Mouse (Mus musculus) central nervous system, embryonic 18 days (tissue): ENCODE data around the gene Tcf25. TPM values are rescaled to one million over a fixed set of nuclear protein-coding genes. Genes with fewer than 3 reads are reported as not detected.

Source experiments
- polyA plus RNA-seq: library from polyadenylated mRNA; depleted of rRNA; stranded (reverse); fragments of >200 nt; gene quantifications from 2 replicates; pipeline ENCODE4 v1.2.3, GENCODE M21; 2012; rRNA removed

Gene Tcf25
- 365 and 387 TPM in 2 replicates for polyA plus RNA-seq

DNA sequence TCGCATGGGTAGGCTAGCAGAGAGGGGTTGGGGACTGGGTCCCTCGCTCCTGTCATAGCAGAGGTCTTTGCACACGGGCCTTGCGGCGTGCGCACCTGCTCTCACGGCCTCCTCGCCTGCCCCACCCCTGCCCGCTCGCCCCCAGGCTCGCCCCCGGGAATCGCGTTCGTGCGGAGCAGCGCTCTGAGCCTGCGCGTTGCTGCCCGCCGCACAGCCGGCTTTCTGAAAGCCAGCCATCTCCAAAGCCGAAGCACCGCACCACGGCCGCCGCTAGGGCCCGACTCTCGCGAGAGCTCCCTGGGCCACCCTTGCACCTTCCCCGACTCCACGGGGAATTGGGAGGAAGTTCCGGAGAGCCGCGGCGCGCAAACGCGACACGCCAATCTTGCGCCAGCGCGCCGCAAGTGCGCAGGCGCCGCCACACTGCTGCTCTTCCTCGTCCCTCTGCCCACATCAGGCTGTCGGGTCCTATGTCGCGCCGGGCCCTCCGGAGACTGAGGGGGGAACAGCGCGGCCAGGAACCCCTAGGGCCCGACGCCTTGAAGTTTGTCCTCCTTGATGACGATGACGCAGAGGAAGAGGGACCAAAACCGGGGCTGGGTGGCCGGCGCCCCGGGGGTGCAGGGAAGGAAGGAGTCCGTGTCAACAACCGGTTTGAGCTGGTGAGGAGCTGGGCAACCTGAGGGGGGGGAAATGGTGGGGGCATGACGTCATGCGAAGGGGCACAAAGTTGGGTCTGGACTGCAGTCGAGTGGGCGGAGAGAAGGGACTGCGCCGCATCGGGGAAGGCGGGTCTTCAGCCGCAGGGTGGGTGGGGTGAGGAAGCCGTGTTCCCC is at the start of gene Tcf25:
TSS of gene Tcf25 (plus strand) at position 351 of the 836 bp plus-strand sequence.

DNA sequence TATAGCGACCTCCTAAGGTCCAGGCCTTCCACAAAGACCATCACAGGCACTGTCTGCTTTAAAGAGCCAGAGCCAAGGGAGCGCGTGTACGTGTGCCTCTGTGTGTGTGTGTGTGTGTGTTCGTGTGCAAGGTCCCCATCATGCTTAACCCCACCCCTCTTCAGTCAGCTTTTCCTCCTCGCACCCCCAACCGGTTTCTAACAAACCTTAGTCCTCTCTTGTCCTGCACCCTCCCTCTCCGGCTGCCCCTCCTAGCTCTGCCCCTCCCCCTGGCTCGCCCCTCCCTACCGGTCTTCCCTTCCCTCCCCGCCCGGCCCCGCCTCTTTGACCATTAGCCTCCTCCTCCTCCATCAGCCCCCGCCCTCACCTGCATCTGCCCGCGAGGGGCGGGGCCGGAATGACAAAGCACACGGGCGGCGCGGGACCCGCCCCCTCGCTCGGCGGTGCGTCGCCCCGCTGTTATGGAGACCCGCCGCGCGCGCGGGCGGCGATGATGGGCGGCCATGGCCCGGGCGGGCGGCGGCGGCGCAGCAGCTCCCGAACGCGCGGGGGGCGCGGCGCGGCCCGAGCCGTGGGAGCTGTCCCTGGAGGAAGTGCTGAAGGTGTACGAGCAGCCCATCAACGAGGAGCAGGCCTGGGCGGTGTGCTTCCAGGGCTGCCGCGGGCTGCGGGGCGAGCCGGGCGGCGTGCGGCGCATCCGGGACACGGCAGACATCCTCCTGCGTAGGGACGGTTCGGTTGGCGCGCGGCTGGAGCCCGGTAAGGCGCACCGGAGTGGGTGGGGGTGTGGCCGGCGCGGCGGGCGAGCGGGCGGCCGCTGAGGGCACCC is 41.1 kb upstream of the Tcf25 start, which contains the start of gene Spire2:
TSS of gene Spire2 (plus strand) at position 452 of the 829 bp plus-strand sequence.

DNA sequence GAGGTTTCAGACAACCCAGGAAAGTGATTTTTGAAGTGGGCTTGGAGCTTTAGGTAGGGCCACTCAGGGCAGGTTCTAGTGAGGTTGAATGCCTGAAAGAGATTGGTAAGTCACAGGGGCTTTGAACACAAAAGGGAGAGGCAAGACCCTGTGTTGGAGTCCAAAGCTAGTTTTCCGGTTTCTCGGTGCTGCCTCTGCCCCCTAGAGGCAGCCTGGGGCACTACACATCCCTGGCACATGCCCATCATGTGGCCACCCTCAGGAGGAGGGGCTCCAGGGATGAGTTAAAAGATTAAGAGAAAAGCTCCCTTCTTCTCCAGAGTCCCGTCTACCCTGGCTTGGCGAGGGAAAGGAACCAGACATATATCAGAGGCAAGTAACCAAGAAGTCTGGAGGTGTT is 33.2 kb downstream of the Tcf25 start, which contains the start of gene Mc1r:
TSS of gene Mc1r (plus strand) at position 322 of the 400 bp plus-strand sequence.

DNA sequence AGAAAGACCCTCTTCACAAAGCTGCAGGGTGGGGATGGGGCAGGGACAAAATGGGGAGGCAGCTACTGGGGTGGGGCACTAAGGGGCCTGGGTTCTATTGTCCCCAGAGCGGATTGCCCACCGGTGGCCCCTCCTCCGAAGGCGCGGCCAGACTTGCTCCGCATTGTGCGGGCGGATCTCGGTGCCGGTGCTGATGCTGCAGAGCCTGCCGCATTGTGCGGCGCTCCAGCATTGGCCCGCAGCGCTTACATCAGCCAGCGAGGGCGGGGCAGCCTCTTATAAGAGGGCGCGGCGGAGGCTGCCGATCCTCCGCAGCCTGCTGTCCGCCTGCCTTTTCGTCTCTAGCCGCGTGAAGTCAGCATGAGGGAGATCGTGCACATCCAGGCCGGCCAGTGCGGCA is 37.7 kb downstream of the Tcf25 start, which contains the start of gene Tubb3:
TSS of gene Tubb3 (plus strand) at position 179 of the 400 bp plus-strand sequence.

DNA sequence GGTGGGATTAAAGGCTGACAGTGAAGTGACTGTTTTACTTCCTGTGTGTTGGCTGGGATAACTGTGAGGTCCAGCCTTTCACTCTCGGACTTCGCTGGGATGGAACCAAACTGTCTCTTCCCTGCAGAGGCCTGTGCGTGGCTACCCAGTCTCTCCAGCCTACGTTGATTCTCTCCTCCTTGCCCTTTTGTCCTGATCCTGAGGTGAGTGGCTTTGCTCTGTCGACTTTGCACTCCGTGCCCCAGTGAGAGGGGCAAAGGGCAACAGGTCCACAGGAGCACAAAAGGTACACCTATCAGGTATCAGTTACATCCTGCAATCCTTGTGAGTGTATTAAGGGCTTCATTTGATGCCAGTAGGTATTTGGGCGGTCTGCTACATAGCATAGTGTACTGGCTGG is 49.9 kb downstream of the Tcf25 start, which contains the start of gene Def8:
TSS of gene Def8 (plus strand) at position 87 of the 400 bp plus-strand sequence.

Other genes starting within 250 kb of the Tcf25 start
- 1.1 and 3.5 TPM in 2 replicates for gene Sult5a1, start 215.4 kb upstream of the Tcf25 start, polyA plus RNA-seq
- gene Dpep1, start 187.5 kb upstream of the Tcf25 start, polyA plus RNA-seq = 0.08 and 0.66 TPM in 2 replicates
- gene Chmp1a, start 161.0 kb upstream of the Tcf25 start, polyA plus RNA-seq = 157 and 160 TPM in 2 replicates
- 8.2 and 8.8 TPM in 2 replicates for gene Spata33, start 160.9 kb upstream of the Tcf25 start, polyA plus RNA-seq
- gene Cdk10, start 148.9 kb upstream of the Tcf25 start, polyA plus RNA-seq = 128 TPM in 2 replicates
- gene Spata2l, start 137.5 kb upstream of the Tcf25 start, polyA plus RNA-seq = 8.7 and 8.9 TPM in 2 replicates
- 31.7 and 34.6 TPM in 2 replicates for gene Zfp276, start 119.6 kb upstream of the Tcf25 start, polyA plus RNA-seq
- 119 and 125 TPM in 2 replicates for gene Vps9d1, start 119.4 kb upstream of the Tcf25 start, polyA plus RNA-seq
- 10.7 and 10.9 TPM in 2 replicates for gene Fanca, start 55.2 kb upstream of the Tcf25 start, polyA plus RNA-seq
- 40.7 and 41.0 TPM in 2 replicates for gene Spire2, start 41.0 kb upstream of the Tcf25 start, polyA plus RNA-seq
- 0.03 and 0.08 TPM in 2 replicates for gene Mc1r, start 33.4 kb downstream of the Tcf25 start, polyA plus RNA-seq
- gene Tubb3, start 37.7 kb downstream of the Tcf25 start, polyA plus RNA-seq = 3,129 and 3,402 TPM in 2 replicates
- 50.0 and 50.3 TPM in 2 replicates for gene Def8, start 49.8 kb downstream of the Tcf25 start, polyA plus RNA-seq
- 30.2 and 30.7 TPM in 2 replicates for gene Afg3l1, start 104.2 kb downstream of the Tcf25 start, polyA plus RNA-seq
- 76.5 and 81.7 TPM in 2 replicates for gene Dbndd1, start 141.7 kb downstream of the Tcf25 start, polyA plus RNA-seq
- gene Gas8, start 145.1 kb downstream of the Tcf25 start, polyA plus RNA-seq = 50.2 and 53.7 TPM in 2 replicates